Mouse (Mus musculus) limb, embryonic 11.5 days (tissue): ENCODE results near the gene Gm21119. TPM values are rescaled to one million over a fixed set of nuclear protein-coding genes. Genes with fewer than 3 reads are reported as not detected.
"Not testable (repeated sequence)": the region's sequence is repeated elsewhere in the genome, so short reads cannot be mapped to it uniquely, and the experiment has no call there.

ENCODE experiments used
- ATAC-seq: fragments of 200-750 bp; cut with Nextera tagmentation; 2 replicates; pipeline ENCODE4 v1.8.0; 2017; ENCODE audit warnings: low read depth; ENCODE audit not compliant: insufficient number of reproducible peaks, low FRiP score, low TSS enrichment
- DNase-seq: peaks from one replicate; pipeline ENCODE4 v3.0.0-alpha.2; 2015; ENCODE audit warnings: low spot score
- H3K27ac ChIP-seq: fragments of 300-500 bp; sonication (generic); replicated peaks from 2 replicates; pipeline ENCODE4 v1.5.1; 2014; ENCODE audit warnings: low read depth, mild to moderate bottlenecking, low read length
- H3K27me3 ChIP-seq: fragments of 300-500 bp; sonication (generic); 2 replicates; pipeline ENCODE4 v1.6.1; 2014; ENCODE audit warnings: mild to moderate bottlenecking, low read length, mixed read lengths; ENCODE audit not compliant: control insufficient read depth, insufficient read depth
- H3K36me3 ChIP-seq: fragments of 300-500 bp; sonication (generic); 2 replicates; pipeline ENCODE4 v1.6.1; 2014; ENCODE audit warnings: mild to moderate bottlenecking, low read length, moderate library complexity, mixed read lengths; ENCODE audit not compliant: control insufficient read depth, insufficient read depth
- H3K4me1 ChIP-seq: fragments of 300-500 bp; sonication (generic); 2 replicates; pipeline ENCODE4 v1.6.1; 2014; ENCODE audit warnings: low read length, mixed read lengths; ENCODE audit not compliant: control insufficient read depth, insufficient read depth
- H3K4me2 ChIP-seq: fragments of 300-500 bp; sonication (generic); 2 replicates; pipeline ENCODE4 v1.6.1; 2014; ENCODE audit warnings: low read depth, mild to moderate bottlenecking, moderate library complexity; ENCODE audit not compliant: severe bottlenecking
- H3K4me3 ChIP-seq: fragments of 300-500 bp; sonication (generic); 2 replicates; pipeline ENCODE4 v1.5.1; 2014; ENCODE audit warnings: low read depth, low read length
- H3K9ac ChIP-seq: fragments of 300-500 bp; sonication (generic); 2 replicates; pipeline ENCODE4 v1.6.1; 2014; ENCODE audit warnings: mild to moderate bottlenecking, low read length
- H3K9me3 ChIP-seq: fragments of 300-500 bp; sonication (generic); 2 replicates; pipeline ENCODE4 v1.6.1; 2016; ENCODE audit warnings: low read length; ENCODE audit not compliant: control insufficient read depth
- WGBS: fragments of 180-500 bp; shearing (Covaris S2); extraction: QIAGEN DNeasy Blood & Tissue Kit; methylation state at CpG from one replicate; pipeline ENCODE4 v1.1.7; 2014; 5-methylcytosine and 5-hydroxymethylcytosine counted together
- polyA plus RNA-seq: library from polyadenylated mRNA; unstranded; fragments of >200 nt; fragmentation: Nextera tagmentation; extraction: Ambion mirVana; gene quantifications from 2 replicates; pipeline ENCODE4 v1.2.1, GENCODE M21; 2014

Gm21119 gene
- polyA plus RNA-seq = not detected in 2 replicates

GRCm38 (mm10) chr8:20614619-20615018 is at the start of gene Gm21119:
Gene Gm21119 (plus strand): TSS chr8:20614919.
- H3K27me3 ChIP-seq, H3K9ac ChIP-seq, DNase-seq, H3K4me2 ChIP-seq, H3K9me3 ChIP-seq, H3K4me1 ChIP-seq, H3K4me3 ChIP-seq, ATAC-seq, H3K27ac ChIP-seq, H3K36me3 ChIP-seq: not testable (repeated sequence)
- WGBS = no CpG with 5 or more reads among the region's 2 CpGs

GRCm38 (mm10) chr8:20566753-20567152 is 48.0 kb upstream of the Gm21119 start:
- not testable (repeated sequence) for H3K27ac ChIP-seq, H3K4me2 ChIP-seq, H3K9ac ChIP-seq, H3K9me3 ChIP-seq, ATAC-seq, H3K27me3 ChIP-seq, H3K4me3 ChIP-seq, H3K4me1 ChIP-seq, H3K36me3 ChIP-seq, DNase-seq
- no CpG with 5 or more reads among the region's 1 CpGs for WGBS

- not testable (repeated sequence) for H3K27ac ChIP-seq, H3K4me1 ChIP-seq, H3K9me3 ChIP-seq, H3K36me3 ChIP-seq, H3K4me2 ChIP-seq, H3K27me3 ChIP-seq, H3K9ac ChIP-seq, H3K4me3 ChIP-seq, ATAC-seq
- peak; percentile 16 for DNase-seq
- 88% methylated on average over 3 of the region's 6 CpGs for WGBS
These were observed 33.6 kb upstream of the Gm21119 start for GRCm38 (mm10) chr8:20581081-20581480.

GRCm38 (mm10) chr8:20582772-20583171 is 31.9 kb upstream of the Gm21119 start:
- not testable (repeated sequence) for H3K27me3 ChIP-seq, H3K4me1 ChIP-seq, DNase-seq, H3K27ac ChIP-seq, H3K36me3 ChIP-seq, ATAC-seq, H3K9ac ChIP-seq, H3K4me2 ChIP-seq, H3K9me3 ChIP-seq, H3K4me3 ChIP-seq
- WGBS = 83% methylated on average over 4 of the region's 6 CpGs

GRCm38 (mm10) chr8:20588268-20589177 is 26.2 kb upstream of the Gm21119 start:
- not testable (repeated sequence) for H3K27me3 ChIP-seq, H3K27ac ChIP-seq, H3K9me3 ChIP-seq, H3K4me3 ChIP-seq, H3K4me2 ChIP-seq, H3K4me1 ChIP-seq, H3K9ac ChIP-seq, H3K36me3 ChIP-seq
- ATAC-seq = peak; percentile 72
- DNase-seq = peak; percentile 16
- WGBS = 44% methylated on average over 3 of the region's 12 CpGs

- H3K27me3 ChIP-seq, H3K9ac ChIP-seq, H3K9me3 ChIP-seq, H3K27ac ChIP-seq, DNase-seq, H3K36me3 ChIP-seq, H3K4me1 ChIP-seq, H3K4me3 ChIP-seq, H3K4me2 ChIP-seq: not testable (repeated sequence)
- 92% methylated on average over 1 of the region's 4 CpGs for WGBS
- ATAC-seq = peak; percentile 68
These were observed 25.6 kb upstream of the Gm21119 start for GRCm38 (mm10) chr8:20589178-20589539.

GRCm38 (mm10) chr8:20590117-20590997 is 24.4 kb upstream of the Gm21119 start:
- not testable (repeated sequence) for H3K36me3 ChIP-seq, H3K4me2 ChIP-seq, H3K27me3 ChIP-seq, H3K4me1 ChIP-seq, ATAC-seq, H3K27ac ChIP-seq, H3K9ac ChIP-seq, H3K9me3 ChIP-seq, H3K4me3 ChIP-seq
- peak; percentile 19 for DNase-seq
- 87% methylated on average over 3 of the region's 9 CpGs for WGBS

- H3K4me1 ChIP-seq, DNase-seq, H3K27ac ChIP-seq, H3K4me2 ChIP-seq, H3K36me3 ChIP-seq, H3K9me3 ChIP-seq, H3K27me3 ChIP-seq, H3K4me3 ChIP-seq, H3K9ac ChIP-seq, ATAC-seq: not testable (repeated sequence)
- WGBS = 86% methylated on average over 4 of the region's 8 CpGs
These were observed 23.7 kb upstream of the Gm21119 start for GRCm38 (mm10) chr8:20591002-20591401.
